Mouse (Mus musculus) testis, adult 2 months (tissue): ENCODE data around the gene Srpk2. TPM values are rescaled to one million over a fixed set of nuclear protein-coding genes. Genes with fewer than 3 reads are reported as not detected.

ENCODE experiments used
- H3K27ac ChIP-seq: fragments of 200-500 bp; 2 replicates; pipeline ENCODE4 v1.5.1; 2012; ENCODE audit warnings: low read depth, low read length; ENCODE audit not compliant: control insufficient read depth, insufficient read depth
- H3K27me3 ChIP-seq: fragments of 200-500 bp; 2 replicates; pipeline ENCODE4 v1.6.1; 2012; ENCODE audit warnings: mild to moderate bottlenecking, low read length, moderate library complexity; ENCODE audit not compliant: control insufficient read depth, insufficient read depth
- H3K36me3 ChIP-seq: fragments of 200-500 bp; 2 replicates; pipeline ENCODE4 v1.6.1; 2012; ENCODE audit warnings: mild to moderate bottlenecking, low read length; ENCODE audit not compliant: control insufficient read depth, insufficient read depth
- H3K4me1 ChIP-seq: fragments of 200-500 bp; 2 replicates; pipeline ENCODE4 v1.6.1; 2012; ENCODE audit warnings: low read length; ENCODE audit not compliant: control insufficient read depth, insufficient read depth
- H3K4me3 ChIP-seq: fragments of 200-500 bp; 2 replicates; pipeline ENCODE4 v1.5.1; 2012; ENCODE audit warnings: low read depth, mild to moderate bottlenecking, low read length, moderate library complexity, mixed read lengths; ENCODE audit not compliant: control insufficient read depth
- CTCF ChIP-seq: fragments of 200-500 bp; IDR thresholded peaks from 2 replicates; pipeline ENCODE4 v1.5.1; 2012; ENCODE audit warnings: low read depth, mild to moderate bottlenecking, inconsistent platforms, low read length, moderate library complexity; ENCODE audit not compliant: control insufficient read depth, insufficient read depth, insufficient replicate concordance
- POLR2A ChIP-seq: fragments of 200-500 bp; IDR thresholded peaks from 2 replicates; pipeline ENCODE4 v1.6.1; 2012; ENCODE audit warnings: low read depth, mild to moderate bottlenecking, inconsistent platforms, low read length, moderate library complexity; ENCODE audit not compliant: control insufficient read depth
- polyA plus RNA-seq: library from polyadenylated mRNA; depleted of rRNA; stranded (reverse); fragments of >200 nt; gene quantifications from 2 replicates; pipeline ENCODE4 v1.2.3, GENCODE M21; 2012

Gene Srpk2
- polyA plus RNA-seq, 1 experiment, result 229 TPM

DNA sequence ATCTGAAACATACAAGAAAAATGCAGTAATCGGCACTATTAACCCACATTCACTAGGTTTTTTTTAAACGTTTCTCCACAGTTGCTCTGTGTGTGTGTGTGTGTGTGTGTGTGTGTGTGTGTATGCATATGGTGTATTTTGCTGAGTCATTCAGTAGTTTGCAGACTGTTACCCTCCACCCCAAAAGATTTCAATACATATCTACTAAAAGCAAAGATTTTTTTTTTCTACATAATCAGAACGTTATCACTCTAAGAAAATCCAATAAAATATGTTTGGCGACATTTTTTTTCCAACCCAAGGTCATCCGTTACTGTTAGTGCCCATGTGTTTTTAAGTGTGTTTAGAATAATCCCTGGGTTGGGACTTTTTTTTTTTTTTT, 7.4 kb downstream of the Srpk2 start:
- no peak overlapping the region for H3K4me3 ChIP-seq
- H3K27ac ChIP-seq, result no peak overlapping the region
- TF ChIP-seq POLR2A, result no peak
- no peak for TF ChIP-seq CTCF
- H3K27me3 ChIP-seq, result no peaks in the 10 kb centered on the region
- no peaks in the 10 kb centered on the region for H3K36me3 ChIP-seq
- H3K4me1 ChIP-seq, result peaks cover 4% of the 10 kb centered on the region; the same call in 1 of the 2 replicates

DNA sequence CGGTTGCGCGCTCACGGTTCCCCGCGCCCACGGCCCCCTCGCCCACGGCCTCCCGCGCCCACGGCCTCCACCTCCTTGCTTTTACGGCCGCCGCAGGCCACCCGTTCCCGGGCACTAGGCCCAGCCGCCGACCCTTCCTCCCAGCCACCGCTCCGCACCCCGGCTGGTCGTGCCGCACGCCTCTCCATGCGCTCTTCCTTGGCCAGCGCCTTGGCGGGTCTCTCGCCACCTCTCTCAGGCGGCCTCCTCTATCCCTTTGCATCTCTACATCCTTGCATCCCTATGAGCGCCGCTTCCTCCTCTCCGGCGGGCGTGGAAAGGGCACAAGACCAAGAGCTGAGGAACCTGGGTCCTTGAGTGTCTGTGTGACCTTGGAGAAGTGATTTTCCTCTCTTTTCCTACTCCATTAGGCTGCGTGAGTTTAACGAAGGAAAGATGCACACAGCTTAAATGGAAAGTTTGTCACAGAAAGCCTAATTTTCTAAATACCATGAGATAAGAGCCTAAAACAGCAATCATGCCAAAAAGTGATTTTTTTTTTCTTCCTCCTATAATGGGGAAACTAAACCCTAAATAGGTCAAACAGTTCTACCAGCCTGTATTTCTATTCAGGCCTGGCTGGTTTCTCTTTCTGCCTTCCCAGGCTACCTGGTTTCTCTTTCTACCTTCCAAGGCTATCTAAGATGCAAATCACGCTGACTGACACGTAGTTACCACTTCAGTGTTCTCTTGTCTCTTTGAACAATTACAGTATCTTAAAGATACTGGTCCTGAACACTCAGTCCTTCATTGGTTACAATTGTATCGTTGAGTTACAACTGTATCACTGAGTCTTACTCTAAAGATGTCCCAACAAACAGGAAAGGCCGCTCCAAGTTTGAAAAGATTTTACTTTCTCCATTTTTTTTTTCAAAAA, 8.0 kb downstream of the Srpk2 start:
- Histone ChIP-seq H3K36me3 (no peaks in the 10 kb centered on the region), H3K4me1 (peaks cover 4% of the 10 kb centered on the region; the same call in 1 of the 2 replicates), H3K27ac (peak overlapping the region; percentile 93), H3K27me3 (no peaks in the 10 kb centered on the region), H3K4me3 (peak overlapping the region; percentile 99)
- TF ChIP-seq POLR2A, result no peak
- TF ChIP-seq CTCF, result no peak

DNA sequence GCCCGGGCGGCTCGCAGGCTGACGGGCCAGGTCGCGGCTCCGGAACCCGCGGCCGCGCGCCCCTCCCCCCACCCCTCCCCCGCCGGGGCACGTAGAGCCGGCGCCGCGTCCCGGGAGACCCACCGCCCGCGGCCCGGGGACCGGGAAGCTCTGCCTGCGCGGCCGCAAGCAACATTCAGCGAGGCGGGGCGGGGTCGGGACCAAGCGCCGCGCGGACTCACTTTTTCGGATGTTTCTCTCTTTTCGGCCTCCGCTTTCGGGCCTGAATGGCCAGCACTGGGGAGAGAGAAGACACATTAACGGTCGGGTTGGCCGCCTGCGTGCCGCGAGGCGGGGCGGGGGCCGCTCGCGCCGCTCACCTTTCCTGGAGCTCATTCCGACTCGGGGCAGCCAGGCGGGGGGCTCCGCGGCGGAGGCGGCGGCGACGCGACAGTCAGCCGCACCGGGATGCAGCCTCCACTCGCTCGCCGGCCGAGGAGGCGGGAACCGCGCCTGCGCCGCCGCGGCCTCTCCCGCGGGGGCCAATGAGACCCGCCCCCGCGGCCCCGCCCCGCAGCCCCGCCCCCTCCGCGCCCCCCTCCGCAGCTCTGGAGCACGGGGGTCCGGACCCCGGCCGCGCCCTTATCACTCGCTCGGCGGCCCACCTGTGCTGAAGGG, 8.8 kb downstream of the Srpk2 start:
- peak; percentile 69 for TF ChIP-seq POLR2A
- TF ChIP-seq CTCF, result no peak
- H3K27ac ChIP-seq, result peak overlapping the region; percentile 98
- H3K27me3 ChIP-seq, result no peaks in the 10 kb centered on the region
- peak overlapping the region; percentile 99 for H3K4me3 ChIP-seq
- no peaks in the 10 kb centered on the region for H3K36me3 ChIP-seq
- H3K4me1 ChIP-seq, result peaks cover 4% of the 10 kb centered on the region; the same call in 1 of the 2 replicates

DNA sequence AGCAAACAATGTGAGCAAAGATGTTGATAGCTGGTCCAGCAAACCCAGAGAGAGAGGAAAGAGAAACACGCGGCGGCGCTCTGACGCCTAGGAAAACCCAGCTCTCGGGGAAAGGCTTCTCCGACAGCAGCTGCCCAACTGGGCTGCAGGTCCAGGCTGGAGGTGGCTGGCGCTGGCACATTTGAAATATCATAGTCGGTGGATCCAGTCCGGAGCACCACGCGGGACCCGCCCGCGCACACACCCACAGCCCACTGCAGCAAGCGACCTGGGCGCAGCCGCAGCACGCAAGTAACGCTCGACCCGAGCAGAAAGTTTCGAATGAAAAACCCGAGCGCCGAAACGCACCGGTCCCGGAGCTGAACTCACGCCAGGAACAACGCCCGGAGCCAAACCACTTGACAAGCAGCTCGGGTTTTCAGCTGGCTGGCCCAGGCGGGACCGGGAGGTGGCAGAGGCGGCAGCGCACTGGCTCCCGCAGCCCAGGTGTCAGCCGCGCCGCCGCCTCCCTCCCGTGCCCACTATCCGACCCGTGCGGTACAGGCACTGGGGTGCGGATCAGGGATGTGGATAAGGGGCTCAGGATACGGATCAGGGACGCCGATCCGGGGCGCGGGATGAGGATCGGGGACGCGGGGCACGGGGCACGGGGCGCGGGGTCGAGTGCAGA, 9.5 kb downstream of the Srpk2 start:
- peak overlapping the region; percentile 99 for H3K4me3 ChIP-seq
- H3K36me3 ChIP-seq, result no peaks in the 10 kb centered on the region
- peaks cover 4% of the 10 kb centered on the region; the same call in 1 of the 2 replicates for H3K4me1 ChIP-seq
- peak overlapping the region; percentile 81 for H3K27ac ChIP-seq
- TF ChIP-seq POLR2A (no peak), CTCF (no peak)
- no peaks in the 10 kb centered on the region for H3K27me3 ChIP-seq

DNA sequence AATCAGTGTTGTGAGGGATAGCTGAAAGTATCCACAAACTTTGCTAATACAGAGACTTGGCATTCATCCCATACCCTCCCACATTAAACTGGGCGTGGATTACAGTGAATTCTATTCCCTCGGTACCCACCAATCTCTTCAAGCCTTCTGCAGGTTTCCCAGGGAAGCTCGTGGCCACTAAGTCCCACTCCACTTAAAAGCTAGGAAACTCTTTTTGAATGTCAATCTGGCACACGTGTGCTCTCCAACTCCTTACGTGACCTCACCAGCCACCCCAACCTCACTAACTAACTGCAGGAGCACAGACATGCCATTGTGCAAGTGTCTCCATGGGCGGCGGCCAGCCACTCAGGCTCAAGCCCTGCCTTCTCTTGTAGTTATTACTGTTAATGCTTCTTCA, 12.3 kb downstream of the Srpk2 start:
- Histone ChIP-seq H3K4me3 (no peak overlapping the region), H3K27ac (no peak overlapping the region), H3K27me3 (no peaks in the 10 kb centered on the region), H3K36me3 (no peaks in the 10 kb centered on the region), H3K4me1 (peaks cover 4% of the 10 kb centered on the region; the same call in 1 of the 2 replicates)
- TF ChIP-seq CTCF (no peak), POLR2A (no peak)

DNA sequence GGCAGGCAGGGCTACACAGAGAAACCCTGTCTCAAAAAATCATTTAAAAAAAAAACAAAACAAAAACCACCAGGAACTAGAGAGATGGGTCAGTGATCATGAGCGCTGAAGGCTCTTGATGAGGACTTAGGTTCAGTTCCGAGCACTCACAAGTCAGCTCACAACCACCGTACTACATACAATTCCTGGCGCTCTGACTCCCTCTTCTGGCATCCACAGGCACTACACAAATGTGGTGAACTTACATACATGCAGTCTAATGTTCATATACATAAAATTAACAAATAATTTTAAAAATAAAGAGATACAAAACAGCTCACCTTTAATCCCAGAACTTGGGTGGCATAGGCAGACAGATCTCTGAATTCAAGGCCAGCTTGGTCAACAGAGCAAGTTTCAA, 13.5 kb downstream of the Srpk2 start:
- TF ChIP-seq POLR2A, result no peak
- no peak for TF ChIP-seq CTCF
- no peak overlapping the region for H3K4me3 ChIP-seq
- H3K4me1 ChIP-seq, result 0 out of 2 replicates have a peak, but pooled peaks cover 2% of the 10 kb centered on the region
- H3K36me3 ChIP-seq, result no peaks in the 10 kb centered on the region
- no peak overlapping the region for H3K27ac ChIP-seq
- no peaks in the 10 kb centered on the region for H3K27me3 ChIP-seq

DNA sequence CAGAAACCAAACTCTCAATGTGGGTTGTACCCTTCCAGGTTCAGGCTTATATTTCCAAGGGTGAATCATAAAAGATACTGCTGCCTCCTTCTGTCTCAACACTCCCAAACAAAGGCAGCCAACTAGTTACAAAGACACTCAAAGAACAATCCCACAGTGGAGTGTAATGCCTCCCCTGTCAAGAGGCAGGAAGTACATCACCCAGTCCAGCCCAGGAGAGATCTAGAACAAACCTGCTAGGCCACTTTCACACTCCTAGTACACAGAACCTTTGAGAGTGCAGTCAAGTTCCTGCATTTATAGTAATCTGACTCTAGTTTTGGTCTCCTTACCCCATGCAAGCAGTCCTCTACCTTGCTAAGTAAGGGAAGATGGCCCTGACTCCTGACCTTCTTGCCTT, 18.5 kb downstream of the Srpk2 start:
- H3K4me3 ChIP-seq, result no peak overlapping the region
- TF ChIP-seq CTCF (no peak), POLR2A (no peak)
- H3K27me3 ChIP-seq, result no peaks in the 10 kb centered on the region
- no peaks in the 10 kb centered on the region for H3K36me3 ChIP-seq
- no peak overlapping the region for H3K27ac ChIP-seq
- H3K4me1 ChIP-seq, result no peaks in the 10 kb centered on the region
